Mouse (Mus musculus) heart, postnatal 0 days (tissue): Measurements from ENCODE around the gene Car15.

Experiments used
- CTCF ChIP-seq: IDR thresholded peaks from 2 replicates; pipeline ENCODE4 v1.5.1; 2016; ENCODE audit warnings: antibody characterized with exemption, control low read depth, low read depth
- EP300 ChIP-seq: IDR thresholded peaks from 2 replicates; pipeline ENCODE4 v1.6.1; 2016; ENCODE audit warnings: antibody characterized with exemption, low read depth

- TF ChIP-seq EP300 (no peak), CTCF (no peak)
Measured at GRCm38 (mm10) chr16:17851860-17852259, 13.7 kb upstream of the Car15 start.
